Mouse (Mus musculus): ENCODE results near the gene Ywhag. TPM values are rescaled to one million over a fixed set of nuclear protein-coding genes. Genes with fewer than 3 reads are reported as not detected.
A peak's percentile ranks its signal among the peaks of the same experiment; 100 is the strongest.

Ywhag gene
- total RNA-seq, 2 experiments from 2014 or later, result 1,236 to 1,273 TPM

DNA sequence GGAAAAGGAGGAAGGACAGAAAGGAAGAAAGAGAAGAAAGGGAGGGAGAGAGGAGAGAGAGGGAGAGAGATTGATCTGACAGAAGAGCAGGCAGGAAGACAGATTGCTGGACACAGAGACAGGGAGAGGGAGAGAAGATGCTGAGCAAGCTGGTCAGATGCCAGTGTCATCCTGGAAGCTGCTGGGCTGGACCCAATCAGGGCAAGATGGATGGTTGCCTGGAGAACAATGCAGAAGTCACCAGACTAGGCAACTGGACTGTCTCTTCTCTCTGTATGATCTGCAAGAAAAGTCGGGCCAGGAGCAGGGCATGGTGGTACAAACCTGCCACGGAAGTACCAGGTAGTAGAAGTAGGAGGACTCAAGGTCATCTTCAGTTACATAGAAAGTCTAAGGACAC is 18.4 kb upstream of the Ywhag start:
- no peak for DNase-seq (ENCODE audit: low spot score in 2 of 2)

DNA sequence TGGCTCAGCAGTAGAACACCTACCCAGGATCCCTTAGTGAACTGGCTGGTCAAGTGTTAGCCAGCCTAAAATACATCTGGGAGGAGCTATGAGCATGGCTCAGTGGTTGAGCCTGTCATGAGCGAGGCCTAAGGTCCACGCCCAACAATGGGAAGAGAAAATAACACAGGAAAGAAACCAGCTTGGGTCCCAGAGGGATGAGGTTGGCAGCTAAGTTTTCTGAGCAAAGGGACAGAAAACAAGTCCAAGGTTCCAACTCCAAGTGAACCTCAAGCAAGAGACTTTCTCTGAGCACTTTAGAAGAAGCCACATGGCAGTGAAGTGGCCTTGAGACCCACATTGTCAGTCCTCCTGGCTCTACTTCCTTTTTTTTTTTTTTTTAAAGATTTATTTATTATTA is 17.2 kb upstream of the Ywhag start:
- DNase-seq (ENCODE audit: low spot score in 2 of 2), result no peak

GRCm38 (mm10) chr5:135950710-135951412 is 16.4 kb upstream of the Ywhag start:
- DNase-seq (ENCODE audit: low spot score in 2 of 2), result no peak

DNA sequence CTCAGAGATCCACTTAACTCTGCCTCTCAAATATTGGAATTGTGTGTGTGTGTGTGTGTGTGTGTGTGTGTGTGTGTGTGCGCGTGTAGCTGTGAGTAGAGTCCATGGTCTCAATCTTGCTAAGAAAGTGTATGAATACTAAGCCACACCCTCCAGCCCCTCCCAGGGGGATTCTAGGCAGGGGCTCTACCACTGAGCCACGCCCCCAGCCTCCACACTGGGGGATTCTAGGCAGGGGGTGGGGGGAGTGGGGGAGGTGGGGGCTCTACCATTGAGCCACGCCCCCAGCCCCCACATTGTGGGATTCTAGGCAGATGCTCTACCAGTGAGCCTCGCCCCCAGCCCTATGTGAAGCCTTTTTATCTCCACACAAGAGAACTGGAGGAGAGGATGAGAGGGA is 12.2 kb upstream of the Ywhag start:
- no peak for DNase-seq (ENCODE audit: low spot score in 2 of 2)

DNA sequence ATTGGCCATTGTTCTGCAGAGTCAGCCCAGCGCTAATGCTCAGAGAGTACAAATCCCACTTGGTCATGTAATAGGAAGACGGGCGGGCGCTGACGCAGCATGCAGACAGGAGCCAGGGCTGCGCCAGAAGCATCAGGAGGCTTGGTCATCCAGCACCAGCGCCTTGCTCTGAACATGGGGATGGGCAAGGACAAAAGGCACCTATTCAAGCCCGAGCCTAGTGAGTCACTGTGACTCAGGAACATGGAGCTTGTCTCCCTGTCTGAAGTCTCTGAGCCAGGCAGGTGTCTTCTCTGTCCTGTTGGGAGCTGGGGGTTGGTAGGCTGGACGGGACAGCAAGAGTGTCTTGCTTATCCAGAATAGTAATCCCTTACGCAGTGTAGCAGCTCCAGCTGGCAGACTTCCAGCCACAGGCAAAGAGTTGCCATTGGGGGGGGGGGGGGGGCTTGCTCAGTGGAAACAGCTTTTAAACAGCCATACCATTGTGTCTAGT is 11.5 kb upstream of the Ywhag start:
- DNase-seq (ENCODE audit: low spot score in 2 of 2), result no peak

GRCm38 (mm10) chr5:135942710-135943109 is 8.3 kb upstream of the Ywhag start:
- no peak for DNase-seq (ENCODE audit: low spot score in 2 of 2)

GRCm38 (mm10) chr5:135940587-135940986 is 6.2 kb upstream of the Ywhag start:
- no peak for DNase-seq (ENCODE audit: low spot score in 2 of 2)

GRCm38 (mm10) chr5:135935641-135936190 is 1.3 kb upstream of the Ywhag start:
- no peak for DNase-seq (ENCODE audit: low spot score in 2 of 2)

DNA sequence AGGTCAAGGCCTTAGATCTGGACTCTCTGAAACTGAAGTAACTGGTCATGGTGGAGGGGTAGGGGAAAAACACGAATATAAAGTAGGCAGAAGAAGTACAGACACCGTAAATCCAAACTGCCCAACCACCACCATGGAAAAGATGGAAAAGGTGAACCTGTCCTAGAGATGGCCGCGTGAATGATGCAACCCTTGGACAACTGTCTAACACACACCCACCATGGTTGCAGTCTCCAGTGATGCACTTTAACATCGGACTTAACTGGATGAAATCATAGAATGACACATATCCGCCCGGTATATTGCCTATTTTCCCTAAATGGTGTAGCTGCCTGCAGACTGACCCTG is 734 bp upstream of the Ywhag start:
- no peak for DNase-seq (ENCODE audit: low spot score in 2 of 2)

- peak; percentile 63 to 79 for DNase-seq (ENCODE audit: low spot score in 2 of 2)
Measured at GRCm38 (mm10) chr5:135933900-135934441, 445 bp downstream of the Ywhag start.

DNA sequence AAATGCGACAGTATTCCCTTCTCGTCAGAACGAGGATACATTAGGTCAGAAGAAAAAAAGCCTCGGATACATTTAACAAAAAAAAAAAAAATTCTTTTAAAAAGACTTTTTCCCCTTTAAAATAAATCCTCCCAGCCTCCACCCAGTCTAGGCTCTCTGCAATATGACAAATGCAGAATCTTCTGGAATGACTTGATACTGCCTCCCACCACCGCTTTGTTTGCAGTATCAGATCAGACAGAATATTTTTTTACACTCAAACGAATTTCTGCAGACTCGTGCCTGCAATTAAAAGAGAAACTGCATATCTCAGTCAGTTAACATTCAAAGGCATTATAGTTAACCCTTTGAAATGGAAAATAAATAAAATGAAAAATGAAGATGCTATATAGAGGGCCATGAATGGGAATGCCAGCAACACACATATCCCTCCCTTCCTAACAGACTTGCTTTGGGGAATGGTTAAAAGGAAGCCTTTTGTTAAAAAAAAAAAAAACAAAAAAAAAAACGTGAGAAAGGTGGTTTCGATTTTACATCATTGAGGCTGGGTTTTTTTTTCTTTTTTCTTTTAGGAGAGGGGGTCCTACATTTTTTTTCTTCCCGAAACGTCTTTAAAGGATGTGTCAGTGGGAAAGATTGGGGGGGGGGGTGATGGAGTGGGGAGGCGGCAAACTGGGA is 1.1 kb downstream of the Ywhag start:
- DNase-seq (ENCODE audit: low spot score in 2 of 2), result no peak

DNA sequence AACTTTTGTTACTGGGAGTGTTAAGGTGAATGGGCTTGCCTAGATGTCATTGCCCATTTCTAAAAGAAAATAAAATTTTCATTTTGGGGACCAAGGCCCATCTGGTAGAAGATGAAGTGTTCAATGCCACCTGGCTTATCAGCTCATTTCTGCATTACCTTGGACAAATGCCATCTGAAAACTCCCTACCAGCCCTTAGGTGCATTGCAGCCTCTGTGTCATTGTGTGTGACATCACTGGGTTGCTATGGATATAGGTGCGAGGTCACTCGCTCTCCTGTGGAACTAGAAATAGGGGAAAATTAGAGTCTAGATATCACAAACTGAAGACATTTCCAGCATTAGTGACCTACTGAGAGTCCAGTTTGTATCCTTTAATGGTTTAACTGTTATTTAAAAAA is 2.1 kb downstream of the Ywhag start:
- no peak for DNase-seq (ENCODE audit: low spot score in 2 of 2)

- DNase-seq (ENCODE audit: low spot score in 2 of 2), result no peak
Measured at GRCm38 (mm10) chr5:135931526-135931925, 2.9 kb downstream of the Ywhag start.

DNA sequence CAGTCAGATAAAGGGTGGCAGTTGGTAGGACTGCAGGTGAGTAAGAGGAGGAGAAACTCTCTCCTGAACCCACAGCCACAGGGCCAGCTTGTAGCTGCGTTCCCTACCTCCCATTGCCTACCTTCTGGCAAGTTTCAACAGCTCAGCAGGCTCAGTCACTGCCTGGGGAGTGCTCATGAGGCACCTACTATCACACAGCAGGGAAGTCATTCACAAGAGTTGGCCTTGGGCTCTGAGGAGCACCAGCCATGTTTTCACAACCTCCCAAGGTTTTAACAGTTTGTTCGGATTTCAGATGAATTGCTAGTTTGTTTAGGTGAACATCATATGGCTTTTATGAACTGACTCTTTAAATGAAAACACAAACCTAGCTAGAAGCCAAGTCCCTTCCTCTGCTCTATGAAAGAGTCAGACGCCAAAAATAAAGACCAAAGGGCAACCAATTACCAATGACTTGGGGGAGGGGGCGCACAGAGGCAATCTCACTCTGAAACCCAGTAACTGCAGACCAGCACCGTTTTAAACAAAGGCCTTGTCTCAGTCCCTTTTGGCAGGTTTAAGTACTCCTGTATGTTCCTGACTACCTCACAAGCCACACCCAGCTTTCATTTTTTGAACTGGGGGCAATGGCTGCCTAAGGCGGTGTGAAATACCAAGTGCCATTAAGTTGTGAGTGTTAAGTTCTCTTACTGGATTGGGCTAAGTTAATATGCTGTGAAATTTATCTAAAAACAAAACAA is 4.6 kb downstream of the Ywhag start:
- no peak for DNase-seq (ENCODE audit: low spot score in 2 of 2)

DNA sequence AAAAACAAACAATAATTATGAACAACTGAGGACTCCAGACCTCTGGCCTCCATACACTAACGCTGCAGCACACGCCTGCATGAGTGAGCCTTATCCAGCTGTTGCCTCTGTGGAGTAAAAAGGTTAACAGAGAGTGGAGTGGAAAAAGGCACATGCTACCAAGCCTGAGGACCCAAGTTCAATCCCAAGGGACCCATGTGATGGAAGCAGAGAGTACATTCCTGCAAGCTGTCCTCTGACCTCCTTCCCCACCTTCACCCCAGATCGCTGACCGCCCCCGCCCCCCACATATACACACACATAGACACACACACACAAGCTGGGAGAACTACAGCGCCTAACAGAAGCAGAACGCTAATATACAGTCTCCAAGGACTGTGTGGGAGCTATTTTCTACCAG is 10.5 kb downstream of the Ywhag start:
- no peak for DNase-seq (ENCODE audit: low spot score in 2 of 2)

GRCm38 (mm10) chr5:135919902-135920301 is 14.5 kb downstream of the Ywhag start:
- DNase-seq (ENCODE audit: low spot score in 2 of 2), result no peak

- DNase-seq (ENCODE audit: low spot score in 2 of 2), result no peak
Measured at GRCm38 (mm10) chr5:135918593-135918992, 15.8 kb downstream of the Ywhag start.

DNA sequence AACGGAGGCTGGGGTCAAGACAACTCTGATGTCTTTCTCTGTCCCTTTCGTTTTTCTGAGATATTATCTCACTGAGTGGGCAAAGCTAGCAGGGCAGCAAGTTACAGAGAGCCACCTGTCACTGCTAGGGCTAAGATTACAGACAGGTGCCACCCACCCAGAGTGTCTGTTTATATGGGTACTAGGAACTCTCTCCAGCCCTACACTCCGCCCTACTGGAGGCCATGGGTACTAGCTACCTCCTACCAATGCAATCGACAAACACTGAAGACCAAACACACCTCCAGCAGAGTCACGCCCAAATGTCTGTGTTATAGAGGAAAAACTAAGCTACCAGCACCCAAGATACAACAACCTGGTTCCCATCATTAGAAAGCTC is 16.4 kb downstream of the Ywhag start:
- no peak for DNase-seq (ENCODE audit: low spot score in 2 of 2)

DNA sequence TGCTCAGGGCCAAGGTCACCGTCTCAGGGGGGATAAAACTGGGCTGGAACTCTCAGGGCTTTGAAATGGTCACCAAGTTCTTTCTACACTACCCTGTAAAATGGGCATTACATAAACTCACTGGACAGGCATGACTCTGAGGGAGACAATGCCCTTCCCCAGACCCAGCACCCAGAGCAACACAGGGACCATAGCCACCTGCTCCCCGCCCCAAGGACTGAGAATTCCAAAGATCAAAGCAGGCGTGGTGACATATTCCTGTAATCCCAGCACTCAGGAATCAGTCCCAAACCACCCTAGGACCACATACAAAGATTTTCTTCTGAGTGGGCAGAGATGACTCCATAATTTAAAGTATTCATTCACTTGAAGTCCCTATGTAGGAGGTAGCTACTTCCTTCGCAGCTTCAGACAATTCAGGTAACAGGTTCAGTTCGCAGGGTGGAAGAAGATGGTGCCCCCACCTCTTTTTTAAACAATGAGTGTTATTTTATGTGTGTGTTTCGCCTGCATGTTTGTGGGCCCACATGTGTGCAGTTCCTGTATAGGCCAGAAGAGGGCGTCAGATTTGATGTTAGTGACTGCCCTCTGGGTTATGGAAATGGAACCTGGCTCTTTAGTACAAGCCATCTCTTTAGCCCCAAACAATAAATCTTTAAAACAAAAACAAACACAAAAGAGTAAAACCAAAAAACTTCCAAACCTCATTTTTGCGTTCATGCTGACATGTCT is 16.9 kb downstream of the Ywhag start:
- DNase-seq (ENCODE audit: low spot score in 2 of 2), result no peak

GRCm38 (mm10) chr5:135916601-135917000 is 17.8 kb downstream of the Ywhag start:
- DNase-seq (ENCODE audit: low spot score in 2 of 2), result no peak

DNA sequence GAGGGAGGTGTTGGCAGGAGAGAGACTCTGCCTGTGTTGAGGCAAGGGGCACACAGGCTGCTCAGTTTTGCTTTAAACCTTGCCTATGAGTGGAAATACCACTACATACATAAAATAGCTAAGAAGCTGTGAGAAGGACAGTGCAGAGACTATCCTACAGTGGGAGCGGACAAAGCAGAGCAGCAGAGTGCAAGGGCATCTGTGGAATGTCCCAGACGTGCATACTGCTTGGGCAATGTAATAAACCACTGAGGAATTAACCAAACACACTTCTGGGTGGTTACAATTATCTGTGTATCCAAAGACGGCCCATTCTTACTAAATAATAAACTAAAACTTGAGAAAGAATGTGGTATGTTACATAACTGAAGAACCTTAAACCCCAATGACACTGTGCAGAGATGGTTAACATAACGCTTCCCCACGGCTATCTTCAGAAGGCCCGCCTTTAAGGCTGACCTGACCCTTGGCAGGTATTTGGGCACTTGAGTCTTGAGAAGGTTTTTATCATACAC is 18.3 kb downstream of the Ywhag start:
- no peak for DNase-seq (ENCODE audit: low spot score in 2 of 2)
